Mouse (Mus musculus) frontal cortex, postnatal 14 days (tissue): ENCODE measurements around the gene Cdc42se2.

Experiments
- DNase-seq, 2 experiments: peaks; one replicate each; pipeline ENCODE4 v3.0.0; 2022; ENCODE audit warnings: low spot score in 2 of 2

The Cdc42se2 gene

DNA sequence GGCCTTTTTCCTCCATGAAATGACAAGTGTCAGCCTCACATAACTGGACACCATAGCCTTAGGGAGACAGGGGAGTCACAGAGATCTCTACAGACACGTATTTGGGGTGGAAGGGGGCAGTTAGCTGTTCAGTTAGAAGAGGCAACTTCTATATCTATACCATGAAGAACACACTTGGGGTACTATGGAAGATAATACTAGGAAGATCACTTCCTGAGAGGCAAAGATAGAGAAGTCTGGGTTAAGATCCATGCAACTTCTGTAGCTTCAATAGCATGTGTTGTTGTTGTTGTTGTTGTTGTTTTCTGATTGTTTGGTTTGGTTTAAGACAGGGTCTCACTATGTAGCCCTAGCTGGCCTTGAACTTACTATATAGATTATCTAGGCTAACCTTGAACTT is 5.7 kb upstream of the Cdc42se2 start:
- no peak for DNase-seq

DNA sequence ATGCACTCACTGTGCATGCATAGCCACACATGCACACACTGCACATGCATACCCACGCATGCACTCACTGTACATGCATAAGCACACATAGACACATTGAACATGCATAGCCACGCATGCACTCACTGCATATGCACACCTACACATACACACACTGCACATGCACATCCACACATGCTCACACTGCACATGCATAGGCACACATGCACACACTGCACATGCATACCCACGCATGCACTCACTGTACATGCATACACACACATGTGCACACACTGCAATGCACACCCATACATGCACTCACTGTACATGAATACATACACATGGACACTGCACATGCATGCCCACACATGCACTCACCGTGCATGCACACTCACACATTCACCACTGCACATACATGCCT is 4.0 kb upstream of the Cdc42se2 start:
- DNase-seq: no peak

DNA sequence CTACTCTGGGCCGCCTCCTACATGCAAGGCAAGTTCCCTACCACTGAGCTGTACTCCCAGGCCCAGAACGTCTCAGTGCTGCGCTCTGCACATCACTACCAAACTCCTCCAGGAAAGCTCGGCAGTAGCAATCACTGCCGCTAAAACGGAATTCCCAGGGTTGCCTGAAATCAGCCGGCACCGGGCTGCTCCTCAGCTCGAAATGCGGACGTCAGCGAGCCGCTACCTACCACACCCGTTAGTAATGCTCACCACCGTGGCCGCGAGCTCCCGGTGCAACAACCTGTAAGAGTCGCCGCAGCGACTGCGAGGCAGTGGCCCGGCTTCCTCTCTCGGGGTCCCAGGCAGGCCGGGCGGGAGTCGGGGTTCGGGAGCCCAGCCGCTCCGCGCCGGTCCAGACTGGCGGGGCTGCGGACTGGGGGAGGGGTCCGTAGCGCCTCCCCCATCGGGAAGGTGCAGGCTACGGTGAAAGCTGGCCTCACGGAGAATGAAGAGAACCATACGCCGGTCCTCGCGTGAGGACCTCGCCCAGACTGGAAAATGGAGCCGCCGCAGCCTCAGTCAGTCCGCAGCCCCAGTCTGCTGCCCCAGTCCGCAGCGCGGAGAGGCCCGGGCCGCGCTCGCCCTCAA is 502 bp downstream of the Cdc42se2 start:
- DNase-seq: peak; percentile 42 to 55

- DNase-seq: no peak
These were observed 1.9 kb downstream of the Cdc42se2 start for GRCm38 (mm10) chr11:54785566-54785965.

DNA sequence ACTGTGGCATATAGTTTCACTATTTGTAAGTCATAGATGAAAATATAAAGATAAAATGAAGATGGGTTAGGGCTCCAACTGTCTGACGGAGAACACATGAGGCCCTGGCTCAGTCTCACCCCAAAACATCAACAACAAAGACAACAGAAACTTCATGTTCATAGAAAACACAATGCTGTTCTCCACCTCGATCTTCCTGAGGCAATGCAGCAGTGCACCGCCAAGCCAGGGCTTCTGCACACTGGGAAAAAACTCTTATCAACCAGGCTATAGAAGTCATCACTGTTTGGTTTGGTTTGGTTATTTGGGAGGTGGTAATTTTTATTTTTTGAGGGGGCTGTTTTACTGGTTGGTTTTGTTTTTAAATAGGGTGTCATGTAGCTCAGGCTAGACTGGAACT is 3.0 kb downstream of the Cdc42se2 start:
- DNase-seq: no peak

GRCm38 (mm10) chr11:54782253-54782652 is 5.2 kb downstream of the Cdc42se2 start:
- no peak for DNase-seq

GRCm38 (mm10) chr11:54779946-54780345 is 7.5 kb downstream of the Cdc42se2 start:
- no peak for DNase-seq

- DNase-seq: no peak
These were observed 9.2 kb downstream of the Cdc42se2 start for GRCm38 (mm10) chr11:54778131-54778844.

DNA sequence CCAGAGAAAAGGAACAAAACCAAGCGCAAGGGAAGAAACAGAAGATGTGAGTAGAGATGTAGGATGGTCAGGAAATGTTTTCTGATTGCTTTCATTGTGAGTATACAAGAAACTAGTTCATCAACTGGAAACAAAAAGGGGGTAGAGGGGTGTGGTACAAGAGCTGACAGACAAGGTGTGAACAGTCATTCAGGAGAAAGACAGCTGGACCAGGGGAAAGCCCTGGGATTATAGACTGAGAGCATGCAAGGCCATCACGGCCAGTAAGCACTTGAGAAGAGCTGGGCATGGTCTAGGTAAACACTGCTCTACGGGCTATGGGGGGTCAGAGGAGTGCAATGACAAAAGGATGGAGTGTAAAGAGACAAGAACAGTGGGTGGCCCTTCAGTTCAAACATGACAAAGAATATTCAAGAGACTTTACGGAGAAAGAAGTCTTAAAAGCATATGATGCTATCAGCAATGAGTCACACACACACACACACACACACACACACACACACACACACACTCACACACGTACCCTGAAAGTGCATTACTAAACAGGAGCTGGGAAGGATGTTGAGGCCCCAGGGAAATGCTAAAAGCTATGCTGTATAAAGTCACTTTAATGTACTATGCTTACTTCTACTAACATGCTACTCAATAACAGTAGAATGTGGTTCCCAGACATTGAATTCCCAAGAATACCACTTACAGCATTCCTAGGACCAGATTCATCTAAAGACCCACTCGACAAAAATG is 9.9 kb downstream of the Cdc42se2 start:
- no peak for DNase-seq

GRCm38 (mm10) chr11:54776735-54777333 is 10.6 kb downstream of the Cdc42se2 start:
- no peak for DNase-seq

GRCm38 (mm10) chr11:54776367-54776701 is 11.1 kb downstream of the Cdc42se2 start:
- DNase-seq: no peak

- DNase-seq: no peak
These were observed 11.7 kb downstream of the Cdc42se2 start for GRCm38 (mm10) chr11:54775628-54776366.

DNA sequence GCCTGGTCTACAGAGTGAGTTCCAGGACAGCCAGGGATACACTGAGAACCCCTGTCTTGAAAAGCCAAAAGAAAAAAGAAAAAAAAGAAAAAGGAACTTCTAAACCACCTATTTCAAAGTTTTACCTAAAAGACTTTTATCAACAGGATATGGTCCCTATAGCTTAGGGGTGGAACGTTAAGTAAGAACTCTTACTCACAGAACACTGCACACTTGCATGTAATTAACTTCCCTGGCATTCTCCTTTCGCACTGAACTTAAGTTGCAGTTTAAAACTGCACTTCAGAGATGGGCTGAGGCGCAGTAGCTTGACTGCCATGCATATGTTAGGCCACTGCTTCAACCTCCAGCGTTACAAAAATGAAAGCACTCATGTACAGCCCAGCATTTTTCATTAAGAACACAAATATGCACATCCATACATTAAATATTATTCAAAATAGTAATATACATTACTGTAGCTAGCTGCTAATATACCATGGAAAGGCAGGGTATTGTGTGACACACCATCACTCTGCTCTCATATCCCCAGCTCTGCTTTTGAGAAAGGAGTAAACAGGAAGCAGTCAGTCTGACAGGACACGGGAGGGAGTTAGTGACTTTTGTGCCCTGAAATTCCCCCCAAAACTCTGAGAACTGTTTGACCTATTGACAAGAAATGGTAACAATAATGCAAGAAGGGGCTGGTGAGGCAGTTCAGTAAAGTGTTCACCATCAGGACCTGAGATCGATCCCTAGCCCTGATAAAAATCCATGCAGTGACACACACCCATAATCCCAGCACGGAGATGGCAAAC is 13.0 kb downstream of the Cdc42se2 start:
- DNase-seq: no peak

DNA sequence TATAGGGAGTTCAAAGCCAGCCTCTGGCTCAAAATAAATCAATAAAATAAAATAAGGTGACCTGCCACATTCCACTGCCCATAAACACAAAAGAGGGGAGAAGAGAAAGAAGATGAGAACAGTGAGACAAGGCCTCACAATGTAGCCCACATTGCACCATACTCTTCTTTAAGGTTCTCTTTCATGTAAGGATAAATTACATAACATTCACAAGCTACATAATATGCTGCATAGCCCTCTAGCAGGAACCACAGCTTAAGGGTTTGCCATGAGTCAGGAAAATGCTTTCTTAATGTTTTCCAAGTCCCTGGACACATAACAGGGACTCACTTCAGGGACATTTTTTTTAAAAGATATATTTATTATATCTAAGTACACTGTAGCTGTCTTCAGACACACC is 15.9 kb downstream of the Cdc42se2 start:
- no peak for DNase-seq

- no peak for DNase-seq
These were observed 17.6 kb downstream of the Cdc42se2 start for GRCm38 (mm10) chr11:54769843-54770242.

- DNase-seq: no peak
These were observed 19.3 kb downstream of the Cdc42se2 start for GRCm38 (mm10) chr11:54768116-54768690.

- no peak for DNase-seq
These were observed 22.7 kb downstream of the Cdc42se2 start for GRCm38 (mm10) chr11:54764759-54765158.

DNA sequence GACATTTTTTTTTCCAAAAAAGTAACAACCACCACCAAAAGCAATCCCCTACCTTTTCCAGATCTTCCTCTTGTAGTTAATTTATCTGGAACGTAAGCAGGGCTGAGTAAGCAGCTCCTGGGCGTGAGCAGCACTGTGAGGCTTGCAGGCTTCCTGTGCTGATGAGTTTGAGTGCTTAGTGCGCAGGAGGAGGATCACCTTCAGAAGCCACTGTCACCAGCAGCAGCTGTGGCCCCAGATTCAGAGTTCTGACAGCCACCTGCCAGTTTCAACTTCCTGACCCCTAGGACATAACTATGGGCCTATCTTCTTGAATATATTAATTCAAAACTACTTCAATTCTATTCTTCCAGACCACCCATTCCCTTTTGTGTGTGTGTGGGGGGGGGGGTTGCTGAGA is 23.4 kb downstream of the Cdc42se2 start:
- no peak for DNase-seq

GRCm38 (mm10) chr11:54762735-54763134 is 24.7 kb downstream of the Cdc42se2 start:
- DNase-seq: no peak

DNA sequence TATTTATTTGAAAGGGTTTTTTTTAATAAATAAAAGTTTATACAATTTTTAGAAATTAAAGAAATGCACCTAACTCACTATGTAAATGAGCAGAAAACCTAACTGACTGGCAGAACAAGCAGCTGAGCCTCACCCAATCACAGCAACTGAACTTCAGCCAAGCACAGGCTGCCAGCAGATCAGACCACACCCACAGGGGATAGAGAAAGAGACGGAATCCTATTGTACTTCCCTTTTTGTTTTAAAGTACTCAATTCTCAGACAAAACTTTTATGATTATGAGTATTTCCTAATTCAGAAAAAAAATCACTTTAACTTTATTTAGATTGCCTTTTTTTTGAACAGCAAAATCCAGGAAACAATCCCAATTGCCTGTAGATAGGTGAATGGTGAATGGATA is 29.5 kb downstream of the Cdc42se2 start:
- no peak for DNase-seq
